Mouse (Mus musculus) kidney, embryonic 16.5 days (tissue): ENCODE measurements around the gene Dmp1. TPM values are rescaled to one million over a fixed set of nuclear protein-coding genes. Genes with fewer than 3 reads are reported as not detected.

Source experiments
- ATAC-seq: fragments of 200-750 bp; cut with Nextera tagmentation; 2 replicates; pipeline ENCODE4 v1.8.0; 2017; ENCODE audit warnings: moderate TSS enrichment; ENCODE audit not compliant: low FRiP score, low TSS enrichment
- H3K27ac ChIP-seq: fragments of 300-500 bp; sonication (generic); 2 replicates; pipeline ENCODE4 v1.5.1; 2014; ENCODE audit warnings: low read length
- H3K27me3 ChIP-seq: fragments of 300-500 bp; sonication (generic); 2 replicates; pipeline ENCODE4 v1.6.1; 2014; ENCODE audit warnings: low read length, control low read depth, mixed read lengths; ENCODE audit not compliant: insufficient read depth
- H3K36me3 ChIP-seq: fragments of 300-500 bp; sonication (generic); 2 replicates; pipeline ENCODE4 v1.6.1; 2014; ENCODE audit warnings: low read length, control low read depth, mixed read lengths; ENCODE audit not compliant: insufficient read depth
- H3K4me1 ChIP-seq: fragments of 300-500 bp; sonication (generic); 2 replicates; pipeline ENCODE4 v1.6.1; 2014; ENCODE audit warnings: low read length, control low read depth, mixed read lengths; ENCODE audit not compliant: insufficient read depth
- H3K4me2 ChIP-seq: fragments of 300-500 bp; sonication (generic); replicated peaks from 2 replicates; pipeline ENCODE4 v1.6.1; 2014; ENCODE audit warnings: low read depth, low read length
- H3K4me3 ChIP-seq: fragments of 300-500 bp; sonication (generic); 2 replicates; pipeline ENCODE4 v1.5.1; 2014; ENCODE audit warnings: mild to moderate bottlenecking, low read length
- H3K9ac ChIP-seq: fragments of 300-500 bp; sonication (generic); replicated peaks from 2 replicates; pipeline ENCODE4 v1.6.1; 2014; ENCODE audit warnings: low read length
- H3K9me3 ChIP-seq: fragments of 300-500 bp; sonication (generic); 2 replicates; pipeline ENCODE4 v1.6.1; 2016; ENCODE audit warnings: low read length, control low read depth
- WGBS: fragments of 180-500 bp; shearing (Covaris S2); extraction: QIAGEN DNeasy Blood & Tissue Kit; methylation state at CpG from one replicate; pipeline ENCODE4 v1.1.7; 2014; 5-methylcytosine and 5-hydroxymethylcytosine counted together
- polyA plus RNA-seq: library from polyadenylated mRNA; unstranded; fragments of >200 nt; fragmentation: Nextera tagmentation; extraction: Ambion mirVana; gene quantifications from 2 replicates; pipeline ENCODE4 v1.2.1, GENCODE M21; 2015

Gene Dmp1
- polyA plus RNA-seq, 1 experiment from 2014 or later, result 0.20 TPM

GRCm38 (mm10) chr5:104195086-104195485 lies 7.3 kb upstream of the Dmp1 start:
- WGBS, result 92% methylated on average over 1 of the region's 1 CpGs
- Histone ChIP-seq H3K4me2 (no peak overlapping the region), H3K9ac (no peak overlapping the region), H3K4me3 (no peak overlapping the region), H3K27ac (no peak overlapping the region), H3K4me1 (no peaks in the 10 kb centered on the region), H3K27me3 (no peaks in the 10 kb centered on the region), H3K36me3 (no peaks in the 10 kb centered on the region), H3K9me3 (no peaks in the 10 kb centered on the region; the same call in 1 of the 2 replicates)
- ATAC-seq, result no peak

GRCm38 (mm10) chr5:104201153-104201950 lies 1.1 kb upstream of the Dmp1 start:
- H3K27me3 ChIP-seq, result no peaks in the 10 kb centered on the region
- no peak for ATAC-seq
- no peak overlapping the region for H3K4me2 ChIP-seq
- 90% methylated on average over 12 of the region's 12 CpGs for WGBS
- H3K4me1 ChIP-seq, result no peaks in the 10 kb centered on the region
- H3K36me3 ChIP-seq, result no peaks in the 10 kb centered on the region
- H3K9ac ChIP-seq, result no peak overlapping the region
- no peak overlapping the region for H3K4me3 ChIP-seq
- H3K27ac ChIP-seq, result no peak overlapping the region
- no peaks in the 10 kb centered on the region for H3K9me3 ChIP-seq

- Histone ChIP-seq H3K27me3 (no peaks in the 10 kb centered on the region), H3K27ac (no peak overlapping the region), H3K36me3 (no peaks in the 10 kb centered on the region), H3K9ac (no peak overlapping the region), H3K4me2 (no peak overlapping the region), H3K4me3 (no peak overlapping the region), H3K9me3 (no peaks in the 10 kb centered on the region), H3K4me1 (no peaks in the 10 kb centered on the region)
- no peak for ATAC-seq
- 77% methylated on average over 11 of the region's 11 CpGs for WGBS
Observed at GRCm38 (mm10) chr5:104212531-104212930, 10.1 kb downstream of the Dmp1 start.

- Histone ChIP-seq H3K27ac (no peak overlapping the region), H3K4me1 (0 out of 2 replicates have a peak, but pooled peaks cover 7% of the 10 kb centered on the region), H3K4me3 (no peak overlapping the region), H3K27me3 (no peaks in the 10 kb centered on the region), H3K9me3 (no peaks in the 10 kb centered on the region), H3K9ac (no peak overlapping the region), H3K36me3 (no peaks in the 10 kb centered on the region), H3K4me2 (no peak overlapping the region)
- WGBS, result 30% methylated on average over 5 of the region's 5 CpGs
- ATAC-seq, result no peak; the same call in 1 of the 2 replicates
Observed at GRCm38 (mm10) chr5:104218926-104219325, 16.5 kb downstream of the Dmp1 start.

- no peak for ATAC-seq
- H3K9ac ChIP-seq, result no peak overlapping the region
- no peaks in the 10 kb centered on the region for H3K9me3 ChIP-seq
- H3K36me3 ChIP-seq, result no peaks in the 10 kb centered on the region
- no peak overlapping the region for H3K4me3 ChIP-seq
- WGBS, result 65% methylated on average over 3 of the region's 3 CpGs
- H3K27me3 ChIP-seq, result no peaks in the 10 kb centered on the region
- no peak overlapping the region for H3K27ac ChIP-seq
- H3K4me2 ChIP-seq, result no peak overlapping the region
- H3K4me1 ChIP-seq, result 0 out of 2 replicates have a peak, but pooled peaks cover 9% of the 10 kb centered on the region
Observed at GRCm38 (mm10) chr5:104224299-104224698, 21.9 kb downstream of the Dmp1 start.

GRCm38 (mm10) chr5:104224750-104225149 lies 22.3 kb downstream of the Dmp1 start:
- H3K27me3 ChIP-seq, result no peaks in the 10 kb centered on the region
- H3K36me3 ChIP-seq, result no peaks in the 10 kb centered on the region
- H3K4me3 ChIP-seq, result no peak overlapping the region
- no peak overlapping the region for H3K4me2 ChIP-seq
- no peaks in the 10 kb centered on the region for H3K9me3 ChIP-seq
- H3K4me1 ChIP-seq, result 0 out of 2 replicates have a peak, but pooled peaks cover 9% of the 10 kb centered on the region
- no peak overlapping the region for H3K9ac ChIP-seq
- no peak overlapping the region for H3K27ac ChIP-seq
- no peak for ATAC-seq

GRCm38 (mm10) chr5:104228497-104228896 lies 26.1 kb downstream of the Dmp1 start:
- Histone ChIP-seq H3K36me3 (no peaks in the 10 kb centered on the region), H3K27me3 (no peaks in the 10 kb centered on the region), H3K4me1 (0 out of 2 replicates have a peak, but pooled peaks cover 5% of the 10 kb centered on the region), H3K9ac (no peak overlapping the region), H3K4me2 (no peak overlapping the region), H3K4me3 (no peak overlapping the region), H3K27ac (no peak overlapping the region), H3K9me3 (no peaks in the 10 kb centered on the region)
- 29% methylated on average over 1 of the region's 1 CpGs for WGBS
- no peak for ATAC-seq

- WGBS, result 84% methylated on average over 8 of the region's 8 CpGs
- no peak overlapping the region for H3K4me3 ChIP-seq
- H3K27ac ChIP-seq, result no peak overlapping the region
- ATAC-seq, result no peak
- no peaks in the 10 kb centered on the region for H3K36me3 ChIP-seq
- no peaks in the 10 kb centered on the region for H3K9me3 ChIP-seq
- H3K4me2 ChIP-seq, result no peak overlapping the region
- no peaks in the 10 kb centered on the region for H3K27me3 ChIP-seq
- H3K4me1 ChIP-seq, result no peaks in the 10 kb centered on the region
- no peak overlapping the region for H3K9ac ChIP-seq
Observed at GRCm38 (mm10) chr5:104236741-104237140, 34.3 kb downstream of the Dmp1 start.

- Histone ChIP-seq H3K36me3 (no peaks in the 10 kb centered on the region), H3K9me3 (no peaks in the 10 kb centered on the region), H3K27me3 (no peaks in the 10 kb centered on the region), H3K4me1 (no peaks in the 10 kb centered on the region), H3K27ac (0 out of 2 replicates have a peak overlapping the region, but pooled peaks have one; percentile 40), H3K4me3 (no peak overlapping the region), H3K4me2 (no peak overlapping the region), H3K9ac (no peak overlapping the region)
- WGBS, result 62% methylated on average over 9 of the region's 9 CpGs
- peak; percentile 35; the same call in 1 of the 2 replicates for ATAC-seq
Observed at GRCm38 (mm10) chr5:104239674-104240378, 37.4 kb downstream of the Dmp1 start.

- H3K36me3 ChIP-seq, result no peaks in the 10 kb centered on the region
- H3K4me1 ChIP-seq, result no peaks in the 10 kb centered on the region
- no peak overlapping the region for H3K4me3 ChIP-seq
- no peak overlapping the region for H3K4me2 ChIP-seq
- no peak overlapping the region for H3K27ac ChIP-seq
- no peaks in the 10 kb centered on the region for H3K27me3 ChIP-seq
- H3K9me3 ChIP-seq, result no peaks in the 10 kb centered on the region
- 41% methylated on average over 2 of the region's 2 CpGs for WGBS
- no peak for ATAC-seq
- no peak overlapping the region for H3K9ac ChIP-seq
Observed at GRCm38 (mm10) chr5:104244261-104244660, 41.8 kb downstream of the Dmp1 start.
